Mouse (Mus musculus): ENCODE data around the gene Gon7. TPM values are rescaled to one million over a fixed set of nuclear protein-coding genes. Genes with fewer than 3 reads are reported as not detected.
A peak's percentile ranks its signal among the peaks of the same experiment; 100 is the strongest.

Gene Gon7
- total RNA-seq, 2 experiments from 2014 or later = 7.3 to 17.2 TPM

- peak; percentile 97 for ATAC-seq (replicated peaks; ENCODE audit: low FRiP score, poor library complexity, severe bottlenecking)
These were observed 13.7 kb downstream of the Gon7 start, which contains the start of the genes Moap1 and Tmem251 for GRCm38 (mm10) chr12:102743589-102744574. Moap1 (minus strand) TSS chr12:102743661. Tmem251 (plus strand) TSS chr12:102743762.

- ATAC-seq (replicated peaks; ENCODE audit: low FRiP score, poor library complexity, severe bottlenecking) = peak; percentile 72
These were observed 14.5 kb downstream of the Gon7 start for GRCm38 (mm10) chr12:102743036-102743588.

GRCm38 (mm10) chr12:102742056-102742455 lies 15.5 kb downstream of the Gon7 start:
- ATAC-seq (replicated peaks; ENCODE audit: low FRiP score, poor library complexity, severe bottlenecking) = no peak

GRCm38 (mm10) chr12:102740285-102740684 lies 17.3 kb downstream of the Gon7 start:
- no peak for ATAC-seq (replicated peaks; ENCODE audit: low FRiP score, poor library complexity, severe bottlenecking)

- ATAC-seq (replicated peaks; ENCODE audit: low FRiP score, poor library complexity, severe bottlenecking) = no peak
These were observed 18.5 kb downstream of the Gon7 start for GRCm38 (mm10) chr12:102739096-102739495.

GRCm38 (mm10) chr12:102733381-102733780 lies 24.2 kb downstream of the Gon7 start:
- peak; percentile 70; the same call in 1 of the 2 replicates for ATAC-seq (replicated peaks; ENCODE audit: low FRiP score, poor library complexity, severe bottlenecking)

GRCm38 (mm10) chr12:102730798-102731619 lies 26.6 kb downstream of the Gon7 start:
- no peak for ATAC-seq (replicated peaks; ENCODE audit: low FRiP score, poor library complexity, severe bottlenecking)

- peak; percentile 65 for ATAC-seq (replicated peaks; ENCODE audit: low FRiP score, poor library complexity, severe bottlenecking)
These were observed 27.5 kb downstream of the Gon7 start for GRCm38 (mm10) chr12:102729855-102730797.

GRCm38 (mm10) chr12:102725761-102726175 lies 31.8 kb downstream of the Gon7 start:
- no peak for ATAC-seq (replicated peaks; ENCODE audit: low FRiP score, poor library complexity, severe bottlenecking)

- ATAC-seq (replicated peaks; ENCODE audit: low FRiP score, poor library complexity, severe bottlenecking) = no peak
These were observed 32.5 kb downstream of the Gon7 start for GRCm38 (mm10) chr12:102725146-102725545.

- ATAC-seq (replicated peaks; ENCODE audit: low FRiP score, poor library complexity, severe bottlenecking) = no peak
These were observed 33.7 kb downstream of the Gon7 start for GRCm38 (mm10) chr12:102723861-102724260.

GRCm38 (mm10) chr12:102722966-102723365 lies 34.6 kb downstream of the Gon7 start:
- no peak for ATAC-seq (replicated peaks; ENCODE audit: low FRiP score, poor library complexity, severe bottlenecking)

GRCm38 (mm10) chr12:102722451-102722850 lies 35.2 kb downstream of the Gon7 start:
- no peak for ATAC-seq (replicated peaks; ENCODE audit: low FRiP score, poor library complexity, severe bottlenecking)

- no peak for ATAC-seq (replicated peaks; ENCODE audit: low FRiP score, poor library complexity, severe bottlenecking)
These were observed 37.9 kb downstream of the Gon7 start for GRCm38 (mm10) chr12:102719552-102720315.

GRCm38 (mm10) chr12:102714654-102715395 lies 42.8 kb downstream of the Gon7 start:
- no peak for ATAC-seq (replicated peaks; ENCODE audit: low FRiP score, poor library complexity, severe bottlenecking)

- no peak for ATAC-seq (replicated peaks; ENCODE audit: low FRiP score, poor library complexity, severe bottlenecking)
These were observed 43.5 kb downstream of the Gon7 start for GRCm38 (mm10) chr12:102714116-102714515.

GRCm38 (mm10) chr12:102713153-102713865 lies 44.3 kb downstream of the Gon7 start:
- no peak for ATAC-seq (replicated peaks; ENCODE audit: low FRiP score, poor library complexity, severe bottlenecking)

All from erythroid progenitor cell, adult 5-6 weeks (primary cell).